Mouse (Mus musculus) T-helper 1 cell (primary cell): Measurements from ENCODE around the gene Braf.

Experiments
- in situ Hi-C: fragments of 300-600 bp; cut with MboI, MseI; formaldehyde crosslinking; loops from one replicate; pipeline ENCODE4 v1.15.1; 2025; ENCODE audit warnings: high pct_unique_total_duplicates

Braf gene

GRCm38 (mm10) chr6:39610207-39610606 is 115.1 kb downstream of the Braf start:
- in situ Hi-C loops, result no loop called here

DNA sequence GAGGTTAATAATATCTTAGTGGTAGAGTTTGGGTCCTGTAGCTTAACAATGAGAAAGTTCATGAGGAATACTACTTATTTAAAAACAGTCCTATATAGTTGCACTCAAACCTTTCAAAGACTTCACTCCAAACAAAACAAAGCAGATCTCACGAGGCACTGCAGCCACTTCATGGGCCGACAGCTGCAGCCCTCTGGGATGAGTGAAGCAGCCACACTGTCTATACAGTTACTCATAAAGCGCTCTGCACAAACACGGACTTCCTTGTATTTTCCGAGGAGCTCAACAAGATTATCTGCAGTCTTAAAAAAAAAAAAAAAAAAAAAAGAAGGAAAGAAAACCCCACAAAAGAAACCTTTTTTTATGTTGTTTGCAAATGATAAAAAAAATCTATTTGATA is 117.9 kb downstream of the Braf start:
- in situ Hi-C loops, result loop anchor here (10.0 kb wide), 1 partner anchor 857 kb away; no protein-coding TSS in a partner anchor

GRCm38 (mm10) chr6:39606862-39607261 is 118.4 kb downstream of the Braf start:
- in situ Hi-C loops, result loop anchor here (10.0 kb wide), 1 partner anchor 858 kb away; no protein-coding TSS in a partner anchor

DNA sequence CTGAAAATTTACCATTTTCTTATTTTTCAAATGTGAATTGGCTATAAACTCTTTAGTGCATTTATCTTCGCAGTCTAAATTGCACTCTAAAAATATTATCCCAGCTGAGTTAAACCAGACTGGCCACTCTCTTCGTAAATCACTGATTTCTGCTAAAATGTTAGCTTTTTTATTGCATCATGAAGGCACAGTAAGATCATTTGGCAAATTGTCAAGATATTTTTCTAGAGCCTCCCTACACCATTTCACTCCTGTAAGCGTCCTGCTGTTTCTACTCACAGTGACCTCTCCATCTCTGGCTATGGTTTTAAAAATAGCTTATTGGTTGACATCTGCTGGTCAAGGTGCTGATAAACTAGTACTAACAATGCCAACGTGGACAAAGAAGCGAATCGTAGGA is 119.2 kb downstream of the Braf start:
- in situ Hi-C loops, result loop anchor here (10.0 kb wide), 1 partner anchor 859 kb away; no protein-coding TSS in a partner anchor

GRCm38 (mm10) chr6:39604565-39604964 is 120.7 kb downstream of the Braf start:
- in situ Hi-C loops, result loop anchor here (10.0 kb wide), 1 partner anchor 860 kb away; no protein-coding TSS in a partner anchor

GRCm38 (mm10) chr6:39601828-39602227 is 123.4 kb downstream of the Braf start:
- in situ Hi-C loops, result loop anchor here (10.0 kb wide), 1 partner anchor 863 kb away; no protein-coding TSS in a partner anchor

DNA sequence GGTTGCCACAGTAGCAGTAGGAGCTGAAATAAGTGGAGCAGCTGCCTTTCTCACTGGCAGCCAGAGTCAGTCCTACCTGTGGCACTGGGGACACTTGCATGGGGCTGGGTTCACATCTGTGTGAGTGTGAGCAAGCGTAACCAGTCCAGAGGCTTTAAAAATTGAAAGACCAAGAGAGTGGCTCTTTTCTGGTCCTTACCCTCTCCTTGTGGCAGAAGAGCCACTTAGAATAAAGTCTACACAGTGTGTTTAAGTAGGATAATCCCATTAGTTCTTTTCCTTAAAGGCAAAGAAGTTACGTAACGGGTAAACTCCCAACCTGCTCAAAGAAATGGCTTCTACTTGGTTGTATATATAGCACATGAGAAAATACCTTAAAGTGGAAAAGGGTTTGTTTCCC is 124.4 kb downstream of the Braf start:
- in situ Hi-C loops, result loop anchor here (10.0 kb wide), 1 partner anchor 864 kb away; no protein-coding TSS in a partner anchor

DNA sequence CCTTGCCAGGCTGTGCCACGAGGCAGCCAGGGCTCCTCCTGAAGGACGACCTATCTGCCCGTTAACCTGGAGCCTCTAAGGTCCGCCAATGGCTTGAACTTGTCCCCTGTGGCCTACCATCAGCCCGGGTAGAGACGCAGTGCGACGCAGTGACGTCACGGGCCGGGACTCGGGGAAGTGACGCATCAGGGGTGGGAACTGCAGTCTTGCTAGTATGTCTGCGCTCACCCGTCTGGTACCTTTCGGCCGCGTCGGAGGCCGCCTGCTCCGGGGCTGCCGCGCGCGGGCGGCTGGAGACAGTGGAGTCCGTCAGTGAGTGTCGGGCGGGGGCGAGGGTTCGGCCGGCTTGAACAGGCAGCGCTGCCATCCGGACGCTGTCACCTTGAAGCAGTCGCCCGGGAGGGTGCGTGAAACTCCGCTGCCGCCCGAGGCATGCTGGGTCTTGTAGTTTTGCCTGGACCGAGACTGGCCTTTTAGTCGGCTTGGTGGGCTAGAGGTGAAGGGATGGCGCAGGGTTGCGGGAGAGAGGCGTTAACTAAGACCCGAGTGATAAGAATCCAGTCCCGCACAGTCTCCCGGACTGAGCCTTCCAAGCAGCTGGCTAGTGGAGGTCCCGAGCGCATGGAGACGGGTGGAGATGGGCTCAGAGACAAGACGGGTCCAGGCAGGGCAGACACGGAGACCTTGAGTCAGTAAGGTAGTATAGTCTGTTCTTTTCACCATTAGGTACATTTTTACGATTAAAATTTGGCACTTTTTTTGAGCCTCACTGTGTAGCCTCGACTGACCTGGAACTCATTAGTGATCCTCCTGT is 132.7 kb downstream of the Braf start, which contains the start of gene Ndufb2:
Ndufb2 (plus strand) TSS at position 174 of the 814 bp plus-strand sequence.
- in situ Hi-C loops, result loop anchor here (5.0 to 25.0 kb wide), 2 partner anchors 130 to 195 kb away; no protein-coding TSS in a partner anchor

GRCm38 (mm10) chr6:39591481-39591880 is 133.8 kb downstream of the Braf start:
- in situ Hi-C loops, result loop anchor here (5.0 to 25.0 kb wide), 2 partner anchors 131 to 196 kb away; no protein-coding TSS in a partner anchor

DNA sequence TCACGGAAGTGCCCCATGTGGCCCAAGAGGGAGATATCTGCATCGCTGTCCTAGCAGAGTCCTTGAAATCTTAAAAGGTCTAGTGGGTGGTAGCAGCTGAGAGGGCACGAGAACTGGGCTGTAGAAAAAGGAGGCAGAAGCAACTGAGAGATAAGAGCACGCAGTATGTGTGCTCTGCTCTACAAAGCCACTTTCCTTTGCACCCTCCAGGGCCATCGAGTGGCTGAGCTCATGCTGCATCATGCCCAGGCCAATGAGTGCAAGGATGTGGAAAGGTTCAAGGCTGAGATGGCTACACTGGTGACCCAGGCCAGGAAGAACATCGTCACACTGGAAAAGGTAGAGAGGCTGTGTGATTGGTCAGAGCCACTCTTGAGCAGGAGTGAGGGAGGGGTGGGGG is 139.7 kb downstream of the Braf start, which contains the start of gene Gm42420:
Gm42420 (plus strand) TSS at position 237 of the 400 bp plus-strand sequence.
- in situ Hi-C loops, result loop anchor here (25.0 kb wide), 1 partner anchor 202 kb away; no protein-coding TSS in a partner anchor

- in situ Hi-C loops, result loop anchor here (25.0 kb wide), 1 partner anchor 206 kb away; no protein-coding TSS in a partner anchor
These were observed 144.0 kb downstream of the Braf start for GRCm38 (mm10) chr6:39581087-39581784.

GRCm38 (mm10) chr6:39580558-39580957 is 144.7 kb downstream of the Braf start:
- in situ Hi-C loops, result loop anchor here (25.0 kb wide), 1 partner anchor 207 kb away; no protein-coding TSS in a partner anchor

DNA sequence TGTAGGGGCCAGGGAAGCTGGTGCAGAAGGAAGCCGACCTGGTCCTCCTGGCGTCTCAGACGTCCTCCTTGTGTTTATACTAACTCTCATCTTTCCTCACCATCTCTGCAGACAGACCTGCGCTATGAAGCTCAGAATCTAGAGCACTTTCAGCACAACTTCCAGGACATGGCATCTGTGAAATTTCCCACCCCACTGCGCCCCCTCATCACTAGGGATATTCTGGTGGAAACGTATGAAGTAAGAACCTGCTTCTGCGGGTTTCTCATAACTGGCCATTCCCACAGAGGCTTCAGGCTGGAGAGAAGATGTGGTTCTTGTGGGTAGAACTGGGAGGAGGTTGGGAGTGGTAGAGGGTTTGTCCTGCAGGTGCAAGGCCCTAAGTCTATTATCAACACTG is 145.7 kb downstream of the Braf start:
- in situ Hi-C loops, result loop anchor here (25.0 kb wide), 1 partner anchor 208 kb away; no protein-coding TSS in a partner anchor

- in situ Hi-C loops, result loop anchor here (25.0 kb wide), 1 partner anchor 212 kb away; no protein-coding TSS in a partner anchor
These were observed 150.3 kb downstream of the Braf start for GRCm38 (mm10) chr6:39574951-39575350.

DNA sequence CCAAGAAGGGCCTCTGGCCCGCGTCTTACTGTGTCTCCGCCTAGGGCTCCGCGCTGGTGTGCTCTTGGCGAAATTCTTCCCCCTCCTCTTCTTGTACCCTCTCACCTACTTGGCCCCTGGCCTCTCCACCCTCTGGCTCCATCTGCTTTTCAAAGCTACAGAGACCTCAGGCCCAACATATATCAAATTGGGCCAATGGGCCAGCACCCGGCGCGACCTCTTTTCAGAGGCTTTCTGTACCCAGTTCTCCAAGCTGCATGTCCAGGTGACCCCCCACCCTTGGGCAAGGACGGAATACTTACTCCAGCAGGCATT is 150.8 kb downstream of the Braf start:
- in situ Hi-C loops, result no loop called here

- in situ Hi-C loops, result no loop called here
These were observed 151.3 kb downstream of the Braf start, which contains the start of gene Adck2 for GRCm38 (mm10) chr6:39573791-39574554. TSS of gene Adck2 (plus strand) at chr6:39573873.

- in situ Hi-C loops, result no loop called here
These were observed 154.8 kb downstream of the Braf start for GRCm38 (mm10) chr6:39570426-39570825.

- in situ Hi-C loops, result no loop called here
These were observed 157.7 kb downstream of the Braf start for GRCm38 (mm10) chr6:39567528-39567927.

- in situ Hi-C loops, result no loop called here
These were observed 162.9 kb downstream of the Braf start for GRCm38 (mm10) chr6:39562166-39563015.
